Mouse (Mus musculus) heart, adult 2 months (tissue): ENCODE measurements at regions not wholly inside any gene's neighbourhood (a gene's known extent, or its start where the extent isn't known, plus 50 kb on each side); places are given as distances from the start of the nearest gene placed in this dataset.

ENCODE experiments used
- CTCF ChIP-seq: fragments of 200-600 bp; IDR thresholded peaks from 2 replicates; pipeline ENCODE4 v1.8.1; 2022; ENCODE audit warnings: antibody characterized with exemption, mild to moderate bottlenecking, moderate library complexity
- EP300 ChIP-seq: fragments of 200-500 bp; IDR thresholded peaks from 2 replicates; pipeline ENCODE4 v1.6.1; 2011; ENCODE audit warnings: low read depth, low read length, control low read depth; ENCODE audit not compliant: insufficient read depth

GRCm38 (mm10) chr4:83991195-83991594, 465.9 kb downstream of the Ccdc171 start:
- no peak for TF ChIP-seq CTCF
- no peak for TF ChIP-seq EP300
